Mouse (Mus musculus): ENCODE measurements around the gene Havcr2.
"Not testable (repeated sequence)": the region's sequence is repeated elsewhere in the genome, so short reads cannot be mapped to it uniquely, and the experiment has no call there.

Gene Havcr2

GRCm38 (mm10) chr11:46454453-46455045 is at the start of gene Havcr2:
Havcr2 (plus strand) TSS chr11:46454935.
- DNase-seq (ENCODE audit: low read depth, low spot score) = peak; percentile 68

- peak; percentile 67 for DNase-seq (ENCODE audit: low read depth, low spot score)
These were observed 49.7 kb upstream of the Havcr2 start for GRCm38 (mm10) chr11:46404986-46405385.

GRCm38 (mm10) chr11:46406721-46407120 is 48.0 kb upstream of the Havcr2 start:
- no peak for DNase-seq (ENCODE audit: low read depth, low spot score)

- no peak for DNase-seq (ENCODE audit: low read depth, low spot score)
These were observed 44.6 kb upstream of the Havcr2 start for GRCm38 (mm10) chr11:46410018-46410563.

- no peak for DNase-seq (ENCODE audit: low read depth, low spot score)
These were observed 36.3 kb upstream of the Havcr2 start for GRCm38 (mm10) chr11:46418438-46418837.

- no peak for DNase-seq (ENCODE audit: low read depth, low spot score)
These were observed 35.9 kb upstream of the Havcr2 start for GRCm38 (mm10) chr11:46418860-46419259.

GRCm38 (mm10) chr11:46421086-46421888 is 33.4 kb upstream of the Havcr2 start:
- peak; percentile 73 for DNase-seq (ENCODE audit: low read depth, low spot score)

GRCm38 (mm10) chr11:46428131-46428530 is 26.6 kb upstream of the Havcr2 start:
- DNase-seq (ENCODE audit: low read depth, low spot score) = not testable (repeated sequence)

GRCm38 (mm10) chr11:46430123-46430522 is 24.6 kb upstream of the Havcr2 start:
- DNase-seq (ENCODE audit: low read depth, low spot score) = no peak

GRCm38 (mm10) chr11:46431129-46431528 is 23.6 kb upstream of the Havcr2 start:
- peak; percentile 84 for DNase-seq (ENCODE audit: low read depth, low spot score)

GRCm38 (mm10) chr11:46435363-46435762 is 19.4 kb upstream of the Havcr2 start:
- no peak for DNase-seq (ENCODE audit: low read depth, low spot score)

- DNase-seq (ENCODE audit: low read depth, low spot score) = peak; percentile 97
These were observed 17.8 kb upstream of the Havcr2 start, which contains the start of gene Med7 for GRCm38 (mm10) chr11:46436760-46437458. Med7 (plus strand) TSS chr11:46436925.

- DNase-seq (ENCODE audit: low read depth, low spot score) = no peak
These were observed 17.2 kb upstream of the Havcr2 start for GRCm38 (mm10) chr11:46437459-46438000.

- DNase-seq (ENCODE audit: low read depth, low spot score) = no peak
These were observed 15.7 kb upstream of the Havcr2 start for GRCm38 (mm10) chr11:46439005-46439543.

- no peak for DNase-seq (ENCODE audit: low read depth, low spot score)
These were observed 13.0 kb upstream of the Havcr2 start for GRCm38 (mm10) chr11:46441774-46442173.

- DNase-seq (ENCODE audit: low read depth, low spot score) = peak; percentile 48
These were observed 11.6 kb upstream of the Havcr2 start for GRCm38 (mm10) chr11:46443152-46443551.

- no peak for DNase-seq (ENCODE audit: low read depth, low spot score)
These were observed 10.8 kb upstream of the Havcr2 start for GRCm38 (mm10) chr11:46443979-46444378.

GRCm38 (mm10) chr11:46446150-46446549 is 8.6 kb upstream of the Havcr2 start:
- DNase-seq (ENCODE audit: low read depth, low spot score) = peak; percentile 32

GRCm38 (mm10) chr11:46447644-46448484 is 6.9 kb upstream of the Havcr2 start:
- peak; percentile 67 for DNase-seq (ENCODE audit: low read depth, low spot score)

GRCm38 (mm10) chr11:46449461-46450080 is 5.2 kb upstream of the Havcr2 start:
- no peak for DNase-seq (ENCODE audit: low read depth, low spot score)
